Mouse (Mus musculus) stomach, embryonic 16.5 days (tissue): ENCODE data around the gene Mospd1. TPM values are rescaled to one million over a fixed set of nuclear protein-coding genes. Genes with fewer than 3 reads are reported as not detected.

Experiments used
- ATAC-seq: fragments of 200-750 bp; cut with Nextera tagmentation; 2 replicates; pipeline ENCODE4 v1.8.0; 2017; ENCODE audit warnings: moderate number of reproducible peaks, moderate TSS enrichment; ENCODE audit not compliant: insufficient read depth, low FRiP score
- H3K27ac ChIP-seq: fragments of 300-500 bp; sonication (generic); 2 replicates; pipeline ENCODE4 v1.5.1; 2014; ENCODE audit warnings: low read length
- H3K27me3 ChIP-seq: fragments of 300-500 bp; sonication (generic); 2 replicates; pipeline ENCODE4 v1.6.1; 2014; ENCODE audit warnings: low read length, control low read depth, mixed read lengths; ENCODE audit not compliant: control insufficient read depth, insufficient read depth
- H3K36me3 ChIP-seq: fragments of 300-500 bp; sonication (generic); 2 replicates; pipeline ENCODE4 v1.6.1; 2014; ENCODE audit warnings: low read length; ENCODE audit not compliant: control insufficient read depth, insufficient read depth
- H3K4me1 ChIP-seq: fragments of 300-500 bp; sonication (generic); 2 replicates; pipeline ENCODE4 v1.6.1; 2014; ENCODE audit warnings: low read length, control low read depth, mixed read lengths; ENCODE audit not compliant: control insufficient read depth, insufficient read depth
- H3K4me2 ChIP-seq: fragments of 300-500 bp; sonication (generic); 2 replicates; pipeline ENCODE4 v1.6.1; 2014; ENCODE audit warnings: low read depth, low read length, mixed read lengths
- H3K4me3 ChIP-seq: fragments of 300-500 bp; sonication (generic); replicated peaks from 2 replicates; pipeline ENCODE4 v1.5.1; 2014; ENCODE audit warnings: mild to moderate bottlenecking, low read length
- H3K9ac ChIP-seq: fragments of 300-500 bp; sonication (generic); 2 replicates; pipeline ENCODE4 v1.6.1; 2014; ENCODE audit warnings: low read length
- H3K9me3 ChIP-seq: fragments of 300-500 bp; sonication (generic); replicated peaks from 2 replicates; pipeline ENCODE4 v1.6.1; 2016; ENCODE audit warnings: low read length, control low read depth; ENCODE audit not compliant: control insufficient read depth
- WGBS: fragments of 180-500 bp; shearing (Covaris S2); extraction: QIAGEN DNeasy Blood & Tissue Kit; methylation state at CpG from one replicate; pipeline ENCODE4 v1.1.7; 2014; 5-methylcytosine and 5-hydroxymethylcytosine counted together
- polyA plus RNA-seq: library from polyadenylated mRNA; unstranded; fragments of >200 nt; fragmentation: Nextera tagmentation; extraction: Ambion mirVana; gene quantifications from 2 replicates; pipeline ENCODE4 v1.2.1, GENCODE M21; 2015

Mospd1 gene
- polyA plus RNA-seq, 1 experiment from 2014 or later: 40.7 TPM

- WGBS: 68% methylated on average over 4 of the region's 4 CpGs
- Histone ChIP-seq H3K9ac (no peak overlapping the region), H3K4me3 (no peak overlapping the region)
These were observed 49.2 kb downstream of the Mospd1 start for GRCm38 (mm10) chrX:53321111-53321510.

GRCm38 (mm10) chrX:53320564-53320963 lies 49.7 kb downstream of the Mospd1 start:
- no peaks in the 10 kb centered on the region for H3K36me3 ChIP-seq
- no peaks in the 10 kb centered on the region for H3K27me3 ChIP-seq
- WGBS: 63% methylated on average over 2 of the region's 2 CpGs

More at GRCm38 (mm10) chrX:53321111-53321510, 49.2 kb downstream of the Mospd1 start:
- H3K9me3 ChIP-seq: no peaks in the 10 kb centered on the region
- H3K4me2 ChIP-seq: no peak overlapping the region
- no peak for ATAC-seq
- H3K4me1 ChIP-seq: no peaks in the 10 kb centered on the region
- H3K27ac ChIP-seq: no peak overlapping the region
- no peaks in the 10 kb centered on the region for H3K27me3 ChIP-seq
- H3K36me3 ChIP-seq: no peaks in the 10 kb centered on the region

More at GRCm38 (mm10) chrX:53320564-53320963, 49.7 kb downstream of the Mospd1 start:
- Histone ChIP-seq H3K27ac (no peak overlapping the region), H3K4me3 (no peak overlapping the region), H3K9me3 (no peaks in the 10 kb centered on the region), H3K9ac (no peak overlapping the region), H3K4me2 (no peak overlapping the region), H3K4me1 (no peaks in the 10 kb centered on the region)
- ATAC-seq: no peak

Other genes with a start within 250 kb of the Mospd1 start
- gene Plac1, start 130.4 kb downstream of the Mospd1 start, polyA plus RNA-seq: 4.9 and 6.3 TPM in 2 replicates
- gene Fam122b, start 100.7 kb downstream of the Mospd1 start, polyA plus RNA-seq: 9.9 and 10.3 TPM in 2 replicates
- gene Fam122c, start 97.1 kb downstream of the Mospd1 start, polyA plus RNA-seq: not detected in 2 replicates
- not detected in 2 replicates for gene Etd, start 64.4 kb upstream of the Mospd1 start, polyA plus RNA-seq
- gene Rtl8c, start 237.5 kb upstream of the Mospd1 start, polyA plus RNA-seq: 33.4 and 39.1 TPM in 2 replicates
- not detected in 2 replicates for gene Gm14597, start 238.5 kb upstream of the Mospd1 start, polyA plus RNA-seq